Mouse (Mus musculus): ENCODE results near the gene Rem1. TPM values are rescaled to one million over a fixed set of nuclear protein-coding genes. Genes with fewer than 3 reads are reported as not detected.
A peak's percentile ranks its signal among the peaks of the same experiment; 100 is the strongest.
"Not testable (repeated sequence)": the region's sequence is repeated elsewhere in the genome, so short reads cannot be mapped to it uniquely, and the experiment has no call there.

Rem1 gene
- total RNA-seq, 2 experiments from 2014 or later = 0.42 to 2.0 TPM

DNA sequence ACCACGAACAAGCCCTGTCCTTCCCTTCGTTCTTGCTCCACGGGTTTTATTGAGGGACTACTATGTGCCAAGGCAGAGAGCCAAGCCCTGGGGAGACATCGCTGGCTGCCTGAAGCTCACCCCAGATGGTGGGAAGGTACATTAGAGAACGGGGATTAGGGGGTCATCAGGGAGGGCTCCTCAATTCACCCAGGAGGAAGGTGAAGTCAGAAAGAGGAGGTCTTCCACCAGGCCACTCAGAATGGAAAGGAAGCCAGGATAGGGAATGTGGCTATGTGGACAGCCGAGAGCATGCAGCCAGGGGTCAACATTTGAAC is 10.2 kb downstream of the Rem1 start:
- no peak for DNase-seq (ENCODE audit: low spot score in 2 of 2)
- Histone ChIP-seq H3K27ac (no peak overlapping the region), H3K4me3 (no peak overlapping the region)
- TF ChIP-seq CTCF (conservative IDR thresholded peaks at IDR 0.05) = no peak

DNA sequence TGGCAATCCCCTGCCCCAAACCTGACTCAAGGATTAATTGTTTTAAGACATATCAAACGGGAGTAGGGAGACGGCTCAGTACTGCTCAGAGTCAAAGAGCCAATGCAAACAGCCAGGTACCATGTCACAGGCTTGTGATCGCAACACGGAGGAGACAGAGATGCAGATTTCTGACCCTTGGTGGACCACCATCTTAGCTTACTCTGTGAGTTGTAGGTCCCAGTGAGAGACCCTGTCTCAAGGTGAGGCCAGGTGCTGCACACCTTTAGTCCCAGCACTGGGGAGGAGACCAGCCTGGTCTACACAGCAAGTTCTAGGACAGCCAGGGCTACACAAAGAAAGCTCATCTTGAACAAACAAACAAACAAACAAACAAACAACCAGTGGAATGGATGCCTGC is 10.6 kb downstream of the Rem1 start:
- no peak for DNase-seq (ENCODE audit: low spot score in 2 of 2)
- H3K4me3 ChIP-seq = no peak overlapping the region
- TF ChIP-seq CTCF (conservative IDR thresholded peaks at IDR 0.05) = no peak
- no peak overlapping the region for H3K27ac ChIP-seq

DNA sequence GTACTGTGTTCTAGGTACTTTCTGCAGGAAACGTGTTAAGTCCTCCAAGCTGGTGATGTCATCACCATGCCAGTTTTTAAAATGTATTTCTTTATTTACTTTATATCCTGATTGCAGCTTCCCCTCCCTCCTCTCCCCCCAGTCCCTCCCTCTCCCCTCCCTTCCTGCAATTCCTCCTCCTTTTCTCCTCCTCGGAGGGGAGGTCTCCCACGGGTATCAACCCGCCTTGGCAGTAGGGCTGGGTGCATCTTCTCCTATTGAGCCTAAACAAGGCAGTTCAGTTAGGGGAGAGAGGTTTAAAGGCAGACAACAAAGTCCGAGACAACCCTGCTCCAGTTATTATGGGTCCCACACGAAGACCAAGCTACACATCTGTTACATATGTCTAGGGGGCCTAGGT is 12.1 kb downstream of the Rem1 start:
- TF ChIP-seq CTCF (conservative IDR thresholded peaks at IDR 0.05) = no peak
- Histone ChIP-seq H3K27ac (no peak overlapping the region), H3K4me3 (no peak overlapping the region)
- no peak for DNase-seq (ENCODE audit: low spot score in 2 of 2)

DNA sequence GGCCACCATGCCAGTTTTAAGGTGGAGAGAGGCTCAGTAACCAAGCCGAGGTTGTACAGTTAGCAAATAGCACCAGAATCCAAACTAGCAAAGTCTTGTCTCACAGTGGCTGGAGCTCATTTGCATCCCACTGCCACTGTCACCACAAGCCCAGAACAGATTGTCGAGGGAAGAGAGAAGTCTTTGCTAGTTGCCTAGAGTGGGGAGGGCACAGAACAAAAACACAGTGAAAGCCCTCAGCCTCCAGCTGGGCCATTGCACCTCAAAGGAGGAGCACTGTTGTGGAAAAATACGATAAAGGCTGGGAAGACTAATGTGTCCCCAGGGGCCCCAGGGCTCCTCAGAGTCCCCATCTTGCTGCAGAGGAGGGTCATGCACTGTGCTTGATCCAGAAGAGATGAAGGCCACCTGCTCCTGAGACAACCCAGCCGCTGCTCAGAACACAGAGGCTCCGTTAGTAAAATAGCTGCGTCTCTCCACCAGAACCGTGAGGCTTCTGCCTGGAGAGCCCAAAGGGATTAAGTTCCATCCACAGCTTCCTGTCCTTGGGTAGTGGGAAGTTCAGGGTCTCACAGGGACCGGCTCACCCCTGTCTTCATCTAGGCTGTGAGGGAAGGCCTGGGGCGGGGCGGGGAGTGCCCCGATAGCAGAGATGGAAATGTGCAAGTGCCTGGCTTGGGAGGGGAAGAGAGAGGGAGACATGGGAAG is 12.8 kb downstream of the Rem1 start:
- Histone ChIP-seq H3K27ac (no peak overlapping the region), H3K4me3 (no peak overlapping the region)
- no peak for DNase-seq (ENCODE audit: low spot score in 2 of 2)
- TF ChIP-seq CTCF (conservative IDR thresholded peaks at IDR 0.05) = no peak

DNA sequence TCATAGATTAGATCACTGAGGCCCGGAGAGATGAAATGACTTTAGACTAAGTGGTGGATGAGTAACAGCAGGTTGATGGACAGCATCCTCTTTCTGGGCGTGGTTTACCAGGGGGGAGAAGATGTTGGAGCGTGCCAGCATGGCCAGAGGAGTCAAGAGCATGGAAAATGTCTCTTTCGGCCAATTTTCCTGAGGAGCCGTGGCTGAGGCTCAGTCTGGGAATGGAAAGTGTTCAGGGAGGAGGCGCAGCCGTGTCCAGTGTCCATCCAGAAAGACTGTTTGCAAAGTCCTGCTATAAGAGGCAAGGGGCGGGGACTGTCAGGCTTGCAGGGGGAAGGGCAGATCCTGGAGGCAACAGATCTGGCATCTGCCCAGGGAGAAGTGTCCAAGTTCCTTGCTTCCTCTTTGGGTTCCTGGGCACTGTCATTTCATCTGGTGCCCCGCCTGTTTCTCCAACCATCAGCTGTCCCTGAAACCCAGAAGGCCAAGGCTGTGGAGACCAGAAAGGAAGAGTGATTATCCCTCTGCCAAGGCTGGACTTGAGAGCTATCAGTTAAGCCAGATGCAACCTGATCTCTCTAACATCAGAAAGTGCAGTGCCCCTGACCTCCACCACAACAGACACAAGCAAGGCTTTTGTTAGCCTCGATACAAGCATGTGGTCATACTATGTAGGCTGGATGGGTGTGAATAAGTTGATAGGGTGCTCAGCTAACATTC is 26.3 kb downstream of the Rem1 start:
- Histone ChIP-seq H3K27ac (peak overlapping the region; percentile 49; the same call in 1 of the 2 replicates), H3K4me3 (no peak overlapping the region)
- no peak for TF ChIP-seq CTCF (conservative IDR thresholded peaks at IDR 0.05)
- DNase-seq (ENCODE audit: low spot score in 2 of 2) = no peak

DNA sequence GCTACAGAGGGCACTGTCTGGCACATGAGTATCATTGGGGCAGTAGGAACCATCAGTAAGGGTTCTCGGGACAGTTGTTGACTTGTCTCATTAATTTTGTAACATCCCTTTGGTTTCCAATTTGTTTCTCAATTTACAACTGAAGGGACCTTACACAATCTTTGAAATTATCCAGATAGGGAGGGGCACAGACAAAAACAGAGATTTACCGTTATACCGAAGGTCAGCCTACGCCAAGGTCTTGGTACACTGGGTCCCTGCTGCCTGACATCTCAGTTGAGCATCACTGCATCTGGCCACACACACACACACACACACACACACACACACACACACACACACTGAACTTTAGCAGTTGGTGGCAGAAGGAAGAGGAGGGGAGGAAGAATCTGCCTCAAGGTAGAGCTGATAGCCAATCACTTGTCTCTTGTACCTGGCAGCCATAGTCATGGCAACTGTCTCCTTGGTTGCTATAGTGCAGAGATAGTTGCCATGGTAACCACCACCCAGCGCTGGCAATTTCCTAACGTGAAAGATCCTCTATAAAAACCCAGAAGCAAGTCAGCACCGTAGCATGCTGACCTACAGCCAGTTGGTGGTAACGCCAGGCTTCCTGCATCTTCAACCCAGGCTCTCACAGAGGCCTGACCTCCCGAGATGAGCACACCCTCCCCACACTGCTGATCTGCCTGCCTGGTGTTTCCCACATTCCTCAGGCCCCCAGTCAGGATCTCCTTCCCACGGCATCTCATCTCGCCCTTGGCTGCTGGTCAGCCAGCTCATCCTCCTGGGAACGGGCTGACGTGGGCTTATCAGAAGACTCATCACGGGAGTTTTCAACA is 27.3 kb downstream of the Rem1 start:
- Histone ChIP-seq H3K27ac (peak overlapping the region; percentile 95), H3K4me3 (peak overlapping the region; percentile 17; the same call in 1 of the 2 replicates)

DNA sequence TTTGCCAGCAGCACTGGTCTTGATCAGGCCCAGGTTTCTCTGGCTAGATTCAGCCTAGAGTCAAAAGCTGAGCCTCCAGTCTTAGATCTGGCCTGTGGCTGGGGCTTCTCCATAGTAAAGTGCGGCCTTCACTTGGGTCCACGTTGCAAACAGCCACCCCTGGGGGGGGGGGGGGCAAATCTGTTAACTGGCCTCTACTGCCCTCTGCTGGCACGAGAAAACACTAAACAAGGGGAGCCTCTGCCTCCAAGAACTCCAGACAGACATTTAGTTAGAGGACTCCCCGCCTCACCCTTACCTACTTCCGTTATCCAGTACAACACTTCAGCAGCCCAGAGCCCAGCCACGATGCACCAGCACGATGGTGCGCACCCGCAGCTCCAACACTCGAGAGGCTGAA is 30.6 kb downstream of the Rem1 start:
- Histone ChIP-seq H3K27ac (no peak overlapping the region), H3K4me3 (no peak overlapping the region)
- TF ChIP-seq CTCF (conservative IDR thresholded peaks at IDR 0.05) = peak; percentile 74
- no peak for DNase-seq (ENCODE audit: low spot score in 2 of 2)

More for the DNA sequence above, 27.3 kb downstream of the Rem1 start:
- no peak for TF ChIP-seq CTCF (conservative IDR thresholded peaks at IDR 0.05)
- DNase-seq (ENCODE audit: low spot score in 2 of 2) = peak; percentile 68 to 88

DNA sequence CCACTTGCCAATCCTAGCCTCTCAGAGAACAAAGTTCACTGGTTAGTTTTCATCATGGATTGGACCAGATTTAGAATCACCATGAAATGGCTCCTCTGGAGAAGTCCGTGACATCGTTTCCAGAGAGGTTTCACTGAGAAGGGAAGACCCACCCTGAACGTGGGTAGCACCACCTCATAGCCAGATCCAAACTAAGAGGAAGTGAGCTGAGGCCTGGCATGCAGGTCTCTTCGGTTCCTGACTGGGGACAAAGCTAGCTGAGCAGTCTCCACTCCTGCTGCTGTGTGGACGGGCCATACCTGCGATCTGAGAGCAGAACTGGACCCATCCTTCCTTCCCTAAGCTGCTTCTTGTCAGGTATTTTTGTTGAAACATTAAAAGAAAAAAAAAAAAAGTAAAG is 34.4 kb downstream of the Rem1 start:
- no peak for DNase-seq (ENCODE audit: low spot score in 2 of 2)
- TF ChIP-seq CTCF (conservative IDR thresholded peaks at IDR 0.05) = no peak
- Histone ChIP-seq H3K27ac (no peak overlapping the region), H3K4me3 (no peak overlapping the region)

DNA sequence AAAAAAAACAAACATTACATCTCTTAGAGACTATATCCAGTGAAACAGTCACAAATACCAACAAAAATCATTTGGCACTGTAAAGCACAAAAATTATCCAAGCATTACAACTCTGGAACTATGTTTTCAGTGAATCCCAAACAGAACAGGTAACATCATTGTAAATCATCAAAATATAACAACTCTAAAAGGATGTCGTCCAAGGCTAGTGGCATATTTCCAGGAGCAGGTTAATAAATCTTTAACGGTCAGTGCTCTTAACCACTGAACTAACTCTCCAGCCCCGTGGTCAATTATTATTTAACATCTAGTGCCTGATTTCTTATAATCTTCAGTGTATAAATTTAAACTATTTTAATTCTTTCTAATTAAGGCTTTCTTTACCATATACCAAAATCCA is 39.4 kb downstream of the Rem1 start:
- DNase-seq (ENCODE audit: low spot score in 2 of 2); H3K4me3 ChIP-seq; H3K27ac ChIP-seq: not testable (repeated sequence)

DNA sequence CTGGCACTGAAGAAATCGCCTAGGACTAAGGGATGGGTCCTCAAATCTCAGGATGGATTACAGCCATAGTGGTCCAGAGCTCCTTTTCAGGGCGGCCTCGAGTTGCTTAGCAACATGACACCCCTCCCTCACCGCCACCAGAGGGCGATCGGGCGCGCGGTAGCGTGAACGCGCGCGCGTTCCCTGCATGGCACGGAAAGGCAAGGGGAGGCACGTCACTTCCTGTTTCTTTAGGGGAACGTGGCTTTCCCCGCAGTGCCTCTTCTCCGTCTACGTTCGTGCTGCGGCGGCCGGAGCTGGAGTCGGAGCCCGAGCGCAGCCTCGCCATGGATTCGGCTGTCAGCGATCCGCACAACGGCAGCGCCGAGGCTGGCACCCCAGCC is 42.5 kb downstream of the Rem1 start, which contains the start of gene H13:
H13 (plus strand) TSS at position 206 of the 383 bp plus-strand sequence.
- peak; percentile 92 to 94 for DNase-seq (ENCODE audit: low spot score in 2 of 2)
- Histone ChIP-seq H3K4me3 (peak within 1 kb of the TSS; percentile 95), H3K27ac (peak within 1 kb of the TSS; percentile 96)
- TF ChIP-seq CTCF (conservative IDR thresholded peaks at IDR 0.05) = peak; percentile 97

DNA sequence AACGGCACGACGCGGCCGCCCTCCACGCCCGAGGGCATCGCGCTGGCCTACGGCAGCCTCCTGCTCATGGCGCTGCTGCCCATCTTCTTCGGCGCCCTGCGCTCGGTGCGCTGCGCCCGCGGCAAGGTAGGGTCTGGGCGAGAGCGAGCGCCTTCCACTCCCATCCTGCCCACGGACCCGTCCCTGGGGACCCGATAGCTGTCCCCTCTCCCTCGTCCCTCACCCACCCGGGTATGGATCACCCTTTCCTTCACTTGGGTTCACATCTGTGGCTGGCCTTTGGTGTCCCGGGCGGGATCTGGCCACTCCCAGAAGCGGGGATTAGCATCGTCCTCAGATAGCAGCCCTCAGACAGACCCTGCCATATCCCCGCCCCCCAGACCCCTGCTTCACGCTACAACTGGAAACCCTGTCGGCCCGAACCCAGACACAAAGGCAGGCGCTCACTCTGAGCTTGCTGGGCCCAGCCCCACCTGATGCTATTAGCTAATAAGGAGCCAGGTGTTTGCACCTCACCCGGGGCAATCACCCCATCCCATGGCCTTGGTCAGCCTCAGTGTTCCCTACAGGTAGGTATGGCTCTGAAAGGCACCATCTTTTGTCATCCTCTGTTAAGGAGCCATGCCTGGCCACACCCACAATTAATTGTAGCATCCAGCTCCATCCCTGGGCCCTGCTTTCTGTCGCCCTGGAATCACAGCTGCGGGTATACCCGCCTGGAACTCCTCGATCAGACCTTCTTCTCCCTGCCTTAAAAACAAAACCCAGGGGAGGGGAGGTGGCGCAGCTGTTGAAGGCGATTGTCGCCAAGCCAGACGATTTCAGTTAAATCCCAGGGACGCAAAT is 43.1 kb downstream of the Rem1 start:
- DNase-seq (ENCODE audit: low spot score in 2 of 2) = no peak
- peak overlapping the region; percentile 96 for H3K27ac ChIP-seq
- H3K4me3 ChIP-seq = peak overlapping the region; percentile 95
- no peak for TF ChIP-seq CTCF (conservative IDR thresholded peaks at IDR 0.05)

DNA sequence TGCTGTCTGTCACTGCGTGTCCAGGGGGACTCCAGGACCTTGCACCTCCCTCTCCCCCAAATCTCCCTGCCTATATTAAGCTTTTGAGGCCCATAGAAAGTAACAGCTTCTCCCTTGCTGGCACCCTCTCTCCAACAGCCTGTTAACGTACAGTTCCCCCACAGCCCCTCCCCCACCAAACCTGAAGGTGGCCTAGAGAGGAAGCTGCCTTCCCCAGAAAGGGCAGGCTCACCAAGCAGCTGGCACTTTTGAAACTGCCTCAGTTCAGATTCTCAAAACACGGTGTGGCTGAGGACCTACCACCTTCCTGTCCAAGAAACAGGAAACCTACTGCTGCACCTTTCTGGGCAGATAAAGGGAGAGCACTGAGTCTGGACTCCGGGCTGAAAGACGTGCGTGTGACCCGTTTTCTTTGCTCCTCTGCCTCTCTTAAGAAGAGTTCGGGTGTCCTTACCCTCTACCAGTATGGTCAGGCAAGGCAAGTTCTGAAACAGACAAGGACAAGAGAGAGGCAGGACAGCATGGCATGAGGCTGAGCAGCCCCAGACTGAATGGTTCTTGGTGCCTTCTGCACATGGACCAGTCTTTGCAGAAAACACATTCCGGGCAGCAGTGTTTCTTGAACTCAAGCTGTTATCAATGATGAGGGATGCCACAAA is 44.4 kb downstream of the Rem1 start:
- TF ChIP-seq CTCF (conservative IDR thresholded peaks at IDR 0.05) = no peak

More for the DNA sequence above, 44.4 kb downstream of the Rem1 start:
- H3K4me3 ChIP-seq = peak overlapping the region; percentile 95
- H3K27ac ChIP-seq = peak overlapping the region; percentile 96
- no peak for DNase-seq (ENCODE audit: low spot score in 2 of 2)

All from layer of hippocampus, adult 2 months (tissue).